Mouse (Mus musculus) brain, embryonic 14.5 days (tissue): ENCODE measurements around the gene Kif1a. TPM values are rescaled to one million over a fixed set of nuclear protein-coding genes. Genes with fewer than 3 reads are reported as not detected.

Source experiments
- DNase-seq: peaks from one replicate; pipeline ENCODE4 v3.0.0-alpha.2; 2011; ENCODE audit warnings: low read depth
- CTCF ChIP-seq: fragments of 200-500 bp; IDR thresholded peaks from 2 replicates; pipeline ENCODE4 v1.5.1; 2012; ENCODE audit warnings: inconsistent platforms, mild to moderate bottlenecking, moderate library complexity, borderline replicate concordance; ENCODE audit not compliant: insufficient read depth, insufficient read length; ENCODE audit errors: extremely low read depth
- POLR2A ChIP-seq: fragments of 200-500 bp; IDR thresholded peaks from 2 replicates; pipeline ENCODE4 v1.6.1; 2012; ENCODE audit warnings: mild to moderate bottlenecking, inconsistent platforms, borderline replicate concordance; ENCODE audit not compliant: poor library complexity, insufficient read depth, insufficient read length, severe bottlenecking; ENCODE audit errors: extremely low read depth
- polyA plus RNA-seq: library from polyadenylated mRNA; depleted of rRNA; stranded (reverse); fragments of >200 nt; gene quantifications from 2 replicates; pipeline ENCODE4 v1.2.3, GENCODE M21; 2012

The Kif1a gene
- polyA plus RNA-seq, 1 experiment, result 213 TPM

- peak; percentile 87 for DNase-seq
- TF ChIP-seq POLR2A, result no peak
- TF ChIP-seq CTCF, result no peak
Measured at GRCm38 (mm10) chr1:93085136-93085535, 16.6 kb downstream of the Kif1a start.

- DNase-seq, result peak; percentile 35
- TF ChIP-seq CTCF (no peak), POLR2A (no peak)
Measured at GRCm38 (mm10) chr1:93083420-93084285, 18.1 kb downstream of the Kif1a start.

GRCm38 (mm10) chr1:93082121-93082520, 19.6 kb downstream of the Kif1a start:
- TF ChIP-seq CTCF (no peak), POLR2A (no peak)
- no peak for DNase-seq

DNA sequence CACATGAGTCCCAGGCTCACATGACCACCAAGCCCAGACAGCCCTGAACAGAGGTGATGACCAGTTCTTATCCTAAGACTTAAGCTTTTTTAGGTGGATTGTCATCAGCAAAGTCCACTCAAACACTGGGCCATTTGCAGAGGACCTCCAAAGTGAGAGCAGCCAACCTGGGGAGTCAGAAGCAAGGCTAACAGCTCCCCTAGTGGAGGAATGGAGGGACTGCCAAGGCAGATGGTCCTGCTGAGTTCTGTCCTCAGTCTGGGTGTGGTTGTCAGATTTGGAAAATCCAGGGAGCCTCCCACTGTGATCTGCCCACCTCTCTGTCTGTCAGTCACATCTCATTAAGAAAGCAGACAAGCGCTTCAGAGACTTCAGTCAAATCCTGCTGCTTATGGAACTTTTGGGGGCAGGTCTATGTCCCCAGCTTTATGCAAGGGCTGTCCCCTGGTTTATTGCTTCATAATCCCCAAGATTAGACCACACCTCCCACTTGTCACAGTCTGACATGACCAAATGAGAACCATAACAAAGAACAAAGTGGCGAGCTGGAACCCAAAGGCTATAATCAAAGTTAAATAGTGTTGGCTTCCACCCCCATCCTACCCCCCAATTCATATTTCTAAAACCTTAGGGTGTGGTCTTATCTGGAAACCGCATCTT, 20.7 kb downstream of the Kif1a start:
- TF ChIP-seq CTCF (peak; percentile 85), POLR2A (no peak)
- peak; percentile 65 for DNase-seq

DNA sequence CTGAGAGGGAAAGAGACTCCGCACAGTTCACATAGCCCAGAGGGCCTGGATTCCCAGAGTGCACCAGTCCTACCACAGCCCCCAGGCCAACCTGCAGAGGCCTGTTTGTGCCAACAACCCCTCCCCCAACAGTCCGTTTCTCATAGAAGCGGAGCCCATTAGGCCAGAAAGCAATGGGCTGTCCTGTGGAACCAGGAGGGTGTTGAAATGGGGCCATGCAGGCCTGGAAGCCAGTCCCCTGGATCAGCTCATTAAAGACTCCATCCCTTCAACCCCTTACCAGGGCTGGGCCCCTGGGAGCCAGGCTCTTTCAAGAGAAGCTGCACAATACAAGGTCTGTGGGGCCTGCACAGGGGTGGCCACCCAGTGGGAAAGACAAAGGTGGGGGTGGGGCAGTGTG, 22.1 kb downstream of the Kif1a start:
- TF ChIP-seq POLR2A, result no peak
- no peak for TF ChIP-seq CTCF
- peak; percentile 95 for DNase-seq

- DNase-seq, result peak; percentile 68
Measured at GRCm38 (mm10) chr1:93072279-93072865, 29.4 kb downstream of the Kif1a start.

DNA sequence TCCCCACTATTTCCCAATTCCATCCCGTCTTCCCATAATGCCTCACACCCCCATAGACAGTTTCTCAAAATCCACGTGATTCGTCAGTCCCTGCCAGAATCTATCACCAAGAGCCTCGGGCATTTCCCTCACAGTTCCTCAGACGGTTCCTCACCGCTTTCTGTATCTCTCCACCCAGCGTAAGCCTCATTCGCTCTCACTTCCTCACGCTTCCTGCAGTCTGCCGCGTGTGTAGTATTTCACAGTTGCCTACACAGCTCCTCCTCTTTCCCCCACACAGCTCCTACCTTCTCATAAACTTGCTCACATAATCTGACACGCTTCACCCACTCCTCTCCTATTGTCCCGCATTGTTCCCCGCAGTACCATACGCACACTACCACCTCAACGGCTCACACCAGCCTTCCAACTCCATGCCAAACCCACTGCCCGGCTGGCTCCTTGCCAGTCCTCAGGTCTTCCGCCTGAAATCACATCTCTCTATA, 30.2 kb downstream of the Kif1a start:
- TF ChIP-seq CTCF (no peak), POLR2A (no peak)
- peak; percentile 91 for DNase-seq

More at GRCm38 (mm10) chr1:93072279-93072865, 29.4 kb downstream of the Kif1a start:
- TF ChIP-seq POLR2A, result no peak
- TF ChIP-seq CTCF, result peak; percentile 23; the same call in 1 of the 2 replicates

- peak; percentile 75 for DNase-seq
- TF ChIP-seq CTCF, result no peak
- no peak for TF ChIP-seq POLR2A
Measured at GRCm38 (mm10) chr1:93070881-93071280, 30.9 kb downstream of the Kif1a start.

DNA sequence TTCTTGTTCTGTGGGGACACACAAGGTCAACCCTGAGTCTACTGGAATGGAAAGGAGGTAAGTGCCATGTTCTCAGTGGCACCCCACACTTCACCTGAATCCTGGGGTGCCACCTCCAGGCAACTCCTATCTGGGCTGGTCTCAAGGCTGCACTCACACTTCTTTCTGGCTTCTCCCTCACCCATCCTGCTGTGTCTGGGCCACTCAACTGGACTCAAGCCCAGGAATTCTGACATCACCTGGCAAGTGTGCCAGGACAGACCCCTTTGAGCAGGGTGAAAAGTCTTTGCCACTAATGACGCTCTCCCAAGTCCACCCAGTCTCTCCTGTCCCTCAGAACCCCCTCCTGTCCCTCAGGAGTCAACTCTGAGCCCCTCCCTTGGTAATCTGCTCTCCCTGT, 33.2 kb downstream of the Kif1a start:
- peak; percentile 32 for DNase-seq
- TF ChIP-seq CTCF, result no peak
- TF ChIP-seq POLR2A, result no peak

DNA sequence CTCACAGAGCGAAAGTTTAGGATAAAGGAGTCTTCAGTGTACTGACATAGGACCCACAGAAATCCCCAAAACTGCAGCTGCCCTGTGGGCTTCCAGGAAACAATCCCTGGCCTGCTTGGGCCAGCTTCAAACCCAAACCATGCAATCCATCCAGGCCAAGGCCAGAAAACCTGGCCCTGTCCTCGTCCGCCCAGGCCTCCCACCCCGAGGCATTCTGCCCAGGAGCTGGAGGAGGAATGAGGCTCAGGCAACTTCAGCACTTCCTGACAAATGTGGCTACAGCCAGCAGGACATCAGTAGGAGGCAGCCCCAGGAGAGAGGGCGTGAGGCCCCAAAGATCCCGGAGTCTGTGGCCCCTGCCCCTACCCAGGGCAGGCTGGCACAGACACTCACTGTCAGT, 36.1 kb downstream of the Kif1a start:
- no peak for DNase-seq
- no peak for TF ChIP-seq POLR2A
- TF ChIP-seq CTCF, result no peak

GRCm38 (mm10) chr1:93063694-93064093, 38.1 kb downstream of the Kif1a start:
- TF ChIP-seq CTCF (no peak), POLR2A (no peak)
- DNase-seq, result peak; percentile 70

DNA sequence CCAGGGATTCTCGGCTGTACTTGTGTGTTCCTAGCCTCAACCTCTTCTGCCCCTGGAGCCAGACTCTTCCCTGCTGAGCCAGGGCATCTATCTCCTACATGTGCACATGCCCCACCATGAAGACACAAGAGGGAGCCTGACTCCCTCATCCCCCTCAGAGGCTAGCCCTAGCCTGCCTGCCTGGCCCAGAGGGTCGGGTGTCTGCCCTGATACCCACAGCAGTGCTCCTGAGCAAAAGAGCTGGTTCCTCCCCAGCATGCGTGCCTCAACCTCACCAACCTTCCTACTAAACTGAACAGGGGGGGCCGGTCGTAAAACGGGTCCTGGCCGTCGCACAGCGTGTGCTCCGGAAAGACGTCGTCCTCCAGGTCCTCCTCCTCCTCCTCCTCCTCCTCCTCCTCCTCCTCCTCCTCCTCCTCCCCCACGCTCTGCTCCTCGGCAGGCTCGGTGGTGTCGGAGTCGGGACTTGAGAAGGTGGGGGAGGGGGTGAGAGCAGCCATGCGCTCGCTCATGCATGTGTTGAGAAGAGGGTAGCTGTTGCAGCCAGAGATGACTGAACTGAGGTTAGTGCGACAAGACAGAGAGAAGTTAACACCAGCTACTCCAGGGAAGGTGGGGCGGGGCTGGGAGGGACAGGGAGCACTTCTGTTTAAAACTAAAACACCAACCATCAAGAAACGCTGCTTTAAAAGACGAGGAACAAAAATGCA, 50.5 kb downstream of the Kif1a start:
- TF ChIP-seq POLR2A, result no peak
- no peak for TF ChIP-seq CTCF
- DNase-seq, result no peak
